Mouse (Mus musculus): ENCODE results near the gene Pde4d.

Gene Pde4d

GRCm38 (mm10) chr13:109047126-109047525, 597.4 kb downstream of the Pde4d start:
- DNase-seq (ENCODE audit: low spot score in 2 of 2) = peak; percentile 61 to 74

GRCm38 (mm10) chr13:109052805-109053204, 603.1 kb downstream of the Pde4d start:
- no peak for DNase-seq (ENCODE audit: low spot score in 2 of 2)

- peak; percentile 59 to 71 for DNase-seq (ENCODE audit: low spot score in 2 of 2)
Measured at GRCm38 (mm10) chr13:109053242-109054018, 603.7 kb downstream of the Pde4d start.

GRCm38 (mm10) chr13:109058045-109058444, 608.3 kb downstream of the Pde4d start:
- no peak for DNase-seq (ENCODE audit: low spot score in 2 of 2)

- no peak for DNase-seq (ENCODE audit: low spot score in 2 of 2)
Measured at GRCm38 (mm10) chr13:109066581-109067159, 616.9 kb downstream of the Pde4d start.

GRCm38 (mm10) chr13:109068258-109069219, 618.8 kb downstream of the Pde4d start:
- DNase-seq (ENCODE audit: low spot score in 2 of 2) = no peak

- DNase-seq (ENCODE audit: low spot score in 2 of 2) = no peak
Measured at GRCm38 (mm10) chr13:109073371-109073770, 623.6 kb downstream of the Pde4d start.

- DNase-seq (ENCODE audit: low spot score in 2 of 2) = no peak
Measured at GRCm38 (mm10) chr13:109074078-109074477, 624.3 kb downstream of the Pde4d start.

GRCm38 (mm10) chr13:109092654-109093053, 642.9 kb downstream of the Pde4d start:
- no peak for DNase-seq (ENCODE audit: low spot score in 2 of 2)

GRCm38 (mm10) chr13:109096654-109097053, 646.9 kb downstream of the Pde4d start:
- DNase-seq (ENCODE audit: low spot score in 2 of 2) = no peak

- no peak for DNase-seq (ENCODE audit: low spot score in 2 of 2)
Measured at GRCm38 (mm10) chr13:109116004-109116341, 666.2 kb downstream of the Pde4d start.

GRCm38 (mm10) chr13:109116342-109117201, 666.8 kb downstream of the Pde4d start:
- peak; percentile 61 to 70 for DNase-seq (ENCODE audit: low spot score in 2 of 2)

- peak; percentile 55 to 59 for DNase-seq (ENCODE audit: low spot score in 2 of 2)
Measured at GRCm38 (mm10) chr13:109117210-109117791, 667.6 kb downstream of the Pde4d start.

GRCm38 (mm10) chr13:109118296-109118800, 668.6 kb downstream of the Pde4d start:
- peak in 1 of 2 experiments; percentile 11 for DNase-seq (ENCODE audit: low spot score in 2 of 2)

- no peak for DNase-seq (ENCODE audit: low spot score in 2 of 2)
Measured at GRCm38 (mm10) chr13:109121867-109122266, 672.1 kb downstream of the Pde4d start.

GRCm38 (mm10) chr13:109136405-109136804, 686.7 kb downstream of the Pde4d start:
- peak in 1 of 2 experiments; percentile 36 for DNase-seq (ENCODE audit: low spot score in 2 of 2)

GRCm38 (mm10) chr13:109158703-109159102, 709.0 kb downstream of the Pde4d start:
- DNase-seq (ENCODE audit: low spot score in 2 of 2) = no peak

GRCm38 (mm10) chr13:109168556-109169334, 719.0 kb downstream of the Pde4d start:
- no peak for DNase-seq (ENCODE audit: low spot score in 2 of 2)

- DNase-seq (ENCODE audit: low spot score in 2 of 2) = no peak
Measured at GRCm38 (mm10) chr13:109169335-109169606, 719.5 kb downstream of the Pde4d start.

GRCm38 (mm10) chr13:109171688-109172087, 721.9 kb downstream of the Pde4d start:
- DNase-seq (ENCODE audit: low spot score in 2 of 2) = no peak

Data from frontal cortex, postnatal 36 days (tissue).